Mouse (Mus musculus) right cerebral cortex, postnatal 4 days (tissue): ENCODE results near the gene Dyrk1a.

Source experiments
- DNase-seq: peaks from one replicate; pipeline ENCODE4 v3.0.0-alpha.2; 2022

Dyrk1a gene

GRCm38 (mm10) chr16:94559782-94560181 is 10.0 kb upstream of the Dyrk1a start:
- DNase-seq = no peak

- DNase-seq = no peak
Observed at GRCm38 (mm10) chr16:94560618-94561017, 9.2 kb upstream of the Dyrk1a start.

GRCm38 (mm10) chr16:94566124-94566523 is 3.7 kb upstream of the Dyrk1a start:
- no peak for DNase-seq

GRCm38 (mm10) chr16:94566834-94567585 is 2.8 kb upstream of the Dyrk1a start:
- DNase-seq = no peak

GRCm38 (mm10) chr16:94567751-94568150 is 2.1 kb upstream of the Dyrk1a start:
- no peak for DNase-seq

GRCm38 (mm10) chr16:94568335-94569228 is 1.2 kb upstream of the Dyrk1a start:
- DNase-seq = no peak

- peak; percentile 35 for DNase-seq
Observed at GRCm38 (mm10) chr16:94570361-94571041, 691 bp downstream of the Dyrk1a start.

- no peak for DNase-seq
Observed at GRCm38 (mm10) chr16:94571111-94571993, 1.5 kb downstream of the Dyrk1a start.

- DNase-seq = no peak
Observed at GRCm38 (mm10) chr16:94572422-94572821, 2.6 kb downstream of the Dyrk1a start.

GRCm38 (mm10) chr16:94574025-94574717 is 4.4 kb downstream of the Dyrk1a start:
- no peak for DNase-seq

- no peak for DNase-seq
Observed at GRCm38 (mm10) chr16:94574718-94575094, 4.9 kb downstream of the Dyrk1a start.

GRCm38 (mm10) chr16:94575757-94576156 is 5.9 kb downstream of the Dyrk1a start:
- no peak for DNase-seq

GRCm38 (mm10) chr16:94579348-94579747 is 9.5 kb downstream of the Dyrk1a start:
- no peak for DNase-seq

GRCm38 (mm10) chr16:94580844-94581405 is 11.1 kb downstream of the Dyrk1a start:
- no peak for DNase-seq

- DNase-seq = no peak
Observed at GRCm38 (mm10) chr16:94586349-94586990, 16.7 kb downstream of the Dyrk1a start.

- no peak for DNase-seq
Observed at GRCm38 (mm10) chr16:94587461-94587860, 17.7 kb downstream of the Dyrk1a start.

GRCm38 (mm10) chr16:94588171-94588570 is 18.4 kb downstream of the Dyrk1a start:
- no peak for DNase-seq

- no peak for DNase-seq
Observed at GRCm38 (mm10) chr16:94588974-94589373, 19.2 kb downstream of the Dyrk1a start.

- no peak for DNase-seq
Observed at GRCm38 (mm10) chr16:94589648-94590047, 19.8 kb downstream of the Dyrk1a start.

- no peak for DNase-seq
Observed at GRCm38 (mm10) chr16:94590214-94590613, 20.4 kb downstream of the Dyrk1a start.

- no peak for DNase-seq
Observed at GRCm38 (mm10) chr16:94590977-94591376, 21.2 kb downstream of the Dyrk1a start.
